Mouse (Mus musculus): ENCODE measurements at regions not wholly inside any gene's neighbourhood (a gene's known extent, or its start where the extent isn't known, plus 50 kb on each side); places are given as distances from the start of the nearest gene placed in this dataset.

GRCm38 (mm10) chr6:100929759-100930358, 96.4 kb downstream of the Ppp4r2 start:
- TF ChIP-seq CTCF (IDR thresholded peaks at IDR 0.05; ENCODE audit: borderline replicate concordance, extremely low read depth, insufficient read depth, insufficient read length) = no peak
- no peak for TF ChIP-seq POLR2A (IDR thresholded peaks at IDR 0.05; ENCODE audit: borderline replicate concordance, extremely low read depth, insufficient read depth, insufficient read length, poor library complexity, severe bottlenecking)

Measured in brain, embryonic 14.5 days (tissue).